Mouse (Mus musculus) midbrain, embryonic 11.5 days (tissue): ENCODE measurements around the gene Dexi. TPM values are rescaled to one million over a fixed set of nuclear protein-coding genes. Genes with fewer than 3 reads are reported as not detected.

Experiments used
- ATAC-seq: fragments of 200-750 bp; cut with Nextera tagmentation; 2 replicates; pipeline ENCODE4 v1.8.0; 2017; ENCODE audit warnings: moderate TSS enrichment, moderate library complexity; ENCODE audit not compliant: low FRiP score
- DNase-seq: peaks from one replicate; pipeline ENCODE4 v3.0.0; 2015; ENCODE audit warnings: low spot score; ENCODE audit errors: missing footprints
- H3K27ac ChIP-seq: fragments of 300-500 bp; sonication (generic); 2 replicates; pipeline ENCODE4 v1.5.1; 2014; ENCODE audit warnings: low read depth, low read length
- H3K27me3 ChIP-seq: fragments of 300-500 bp; sonication (generic); 2 replicates; pipeline ENCODE4 v1.6.1; 2014; ENCODE audit warnings: mild to moderate bottlenecking, low read length, moderate library complexity, mixed read lengths; ENCODE audit not compliant: control insufficient read depth, insufficient read depth
- H3K36me3 ChIP-seq: fragments of 300-500 bp; sonication (generic); 2 replicates; pipeline ENCODE4 v1.6.1; 2014; ENCODE audit warnings: mild to moderate bottlenecking, low read length, moderate library complexity, mixed read lengths; ENCODE audit not compliant: control insufficient read depth, insufficient read depth
- H3K4me1 ChIP-seq: fragments of 300-500 bp; sonication (generic); 2 replicates; pipeline ENCODE4 v1.6.1; 2014; ENCODE audit warnings: low read length; ENCODE audit not compliant: control insufficient read depth, insufficient read depth
- H3K4me2 ChIP-seq: fragments of 300-500 bp; sonication (generic); 2 replicates; pipeline ENCODE4 v1.6.1; 2014; ENCODE audit warnings: mild to moderate bottlenecking, moderate library complexity
- H3K4me3 ChIP-seq: fragments of 300-500 bp; sonication (generic); 2 replicates; pipeline ENCODE4 v1.5.1; 2014; ENCODE audit warnings: low read depth, low read length
- H3K9ac ChIP-seq: fragments of 300-500 bp; sonication (generic); 2 replicates; pipeline ENCODE4 v1.6.1; 2014; ENCODE audit warnings: low read length
- H3K9me3 ChIP-seq: fragments of 300-500 bp; sonication (generic); 2 replicates; pipeline ENCODE4 v1.6.1; 2016; ENCODE audit warnings: low read length; ENCODE audit not compliant: control insufficient read depth
- WGBS: fragments of 180-500 bp; shearing (Covaris S2); extraction: QIAGEN DNeasy Blood & Tissue Kit; methylation state at CpG from one replicate; pipeline ENCODE4 v1.1.7; 2014; 5-methylcytosine and 5-hydroxymethylcytosine counted together
- polyA plus RNA-seq: library from polyadenylated mRNA; unstranded; fragments of >200 nt; fragmentation: Nextera tagmentation; extraction: Ambion mirVana; gene quantifications from 2 replicates; pipeline ENCODE4 v1.2.1, GENCODE M21; 2014

Dexi gene
- polyA plus RNA-seq, 1 experiment from 2014 or later: 27.3 TPM

- ATAC-seq: no peak
These were observed 55.9 kb downstream of the Dexi start for GRCm38 (mm10) chr16:10486993-10487392.

GRCm38 (mm10) chr16:10482343-10482742, 60.5 kb downstream of the Dexi start:
- ATAC-seq (no peak), DNase-seq (no peak)
- Histone ChIP-seq H3K27me3 (no peaks in the 10 kb centered on the region), H3K4me3 (no peak overlapping the region), H3K36me3 (no peaks in the 10 kb centered on the region), H3K27ac (no peak overlapping the region), H3K9me3 (no peaks in the 10 kb centered on the region), H3K4me2 (no peak overlapping the region), H3K4me1 (no peaks in the 10 kb centered on the region), H3K9ac (no peak overlapping the region)
- 74% methylated on average over 4 of the region's 4 CpGs for WGBS

More at GRCm38 (mm10) chr16:10486993-10487392, 55.9 kb downstream of the Dexi start:
- H3K36me3 ChIP-seq: no peaks in the 10 kb centered on the region
- H3K9me3 ChIP-seq: no peaks in the 10 kb centered on the region
- H3K9ac ChIP-seq: no peak overlapping the region
- 0 out of 2 replicates have a peak, but pooled peaks cover 3% of the 10 kb centered on the region for H3K4me1 ChIP-seq
- H3K4me2 ChIP-seq: no peak overlapping the region
- no peak overlapping the region for H3K27ac ChIP-seq
- H3K27me3 ChIP-seq: no peaks in the 10 kb centered on the region
- H3K4me3 ChIP-seq: no peak overlapping the region
- WGBS: 72% methylated on average over 3 of the region's 3 CpGs
- no peak for DNase-seq

- Histone ChIP-seq H3K4me1 (no peaks in the 10 kb centered on the region), H3K27me3 (no peaks in the 10 kb centered on the region), H3K9me3 (no peaks in the 10 kb centered on the region), H3K36me3 (no peaks in the 10 kb centered on the region), H3K4me2 (no peak within 1 kb of the TSS), H3K27ac (no peak within 1 kb of the TSS), H3K4me3 (no peak within 1 kb of the TSS), H3K9ac (no peak within 1 kb of the TSS)
- 82% methylated on average over 5 of the region's 5 CpGs for WGBS
- ATAC-seq (no peak), DNase-seq (no peak)
These were observed 63.0 kb downstream of the Dexi start, which contains the start of gene Ciita for GRCm38 (mm10) chr16:10479857-10480256. Gene Ciita, plus strand, starts transcription at chr16:10480059.

- H3K9me3 ChIP-seq: no peaks in the 10 kb centered on the region
- DNase-seq (no peak), ATAC-seq (no peak)
- no peaks in the 10 kb centered on the region for H3K4me1 ChIP-seq
- H3K27ac ChIP-seq: no peak overlapping the region
- H3K36me3 ChIP-seq: no peaks in the 10 kb centered on the region
- no peaks in the 10 kb centered on the region for H3K27me3 ChIP-seq
- WGBS: 78% methylated on average over 2 of the region's 2 CpGs
- no peak overlapping the region for H3K9ac ChIP-seq
- no peak overlapping the region for H3K4me3 ChIP-seq
- no peak overlapping the region for H3K4me2 ChIP-seq
These were observed 66.9 kb downstream of the Dexi start for GRCm38 (mm10) chr16:10475919-10476318.

GRCm38 (mm10) chr16:10474956-10475355, 67.9 kb downstream of the Dexi start:
- ATAC-seq (no peak), DNase-seq (no peak)
- H3K9me3 ChIP-seq: no peaks in the 10 kb centered on the region
- H3K4me3 ChIP-seq: no peak overlapping the region
- H3K9ac ChIP-seq: no peak overlapping the region
- 67% methylated on average over 3 of the region's 3 CpGs for WGBS
- no peaks in the 10 kb centered on the region for H3K4me1 ChIP-seq
- H3K4me2 ChIP-seq: no peak overlapping the region
- H3K27ac ChIP-seq: no peak overlapping the region
- H3K36me3 ChIP-seq: no peaks in the 10 kb centered on the region
- no peaks in the 10 kb centered on the region for H3K27me3 ChIP-seq

GRCm38 (mm10) chr16:10471950-10472349, 70.9 kb downstream of the Dexi start:
- 93% methylated on average over 3 of the region's 3 CpGs for WGBS

GRCm38 (mm10) chr16:10468201-10468600, 74.7 kb downstream of the Dexi start:
- ATAC-seq (no peak), DNase-seq (no peak)
- H3K4me2 ChIP-seq: no peak overlapping the region
- no peaks in the 10 kb centered on the region for H3K4me1 ChIP-seq
- no peaks in the 10 kb centered on the region for H3K9me3 ChIP-seq
- H3K27ac ChIP-seq: no peak overlapping the region
- no peak overlapping the region for H3K4me3 ChIP-seq
- no peaks in the 10 kb centered on the region for H3K36me3 ChIP-seq
- 68% methylated on average over 1 of the region's 1 CpGs for WGBS
- no peaks in the 10 kb centered on the region for H3K27me3 ChIP-seq
- H3K9ac ChIP-seq: no peak overlapping the region

More at GRCm38 (mm10) chr16:10471950-10472349, 70.9 kb downstream of the Dexi start:
- ATAC-seq (no peak), DNase-seq (no peak)
- Histone ChIP-seq H3K4me2 (no peak overlapping the region), H3K27me3 (no peaks in the 10 kb centered on the region), H3K9ac (no peak overlapping the region), H3K27ac (no peak overlapping the region), H3K4me1 (no peaks in the 10 kb centered on the region), H3K9me3 (no peaks in the 10 kb centered on the region), H3K36me3 (no peaks in the 10 kb centered on the region), H3K4me3 (no peak overlapping the region)

GRCm38 (mm10) chr16:10467391-10468107, 75.3 kb downstream of the Dexi start:
- Histone ChIP-seq H3K27me3 (no peaks in the 10 kb centered on the region), H3K27ac (no peak overlapping the region), H3K36me3 (no peaks in the 10 kb centered on the region), H3K4me2 (no peak overlapping the region), H3K9me3 (no peaks in the 10 kb centered on the region), H3K4me1 (no peaks in the 10 kb centered on the region), H3K4me3 (no peak overlapping the region), H3K9ac (no peak overlapping the region)
- no peak for ATAC-seq
- DNase-seq: no peak
- WGBS: 42% methylated on average over 11 of the region's 11 CpGs

- H3K27me3 ChIP-seq: no peaks in the 10 kb centered on the region
- H3K9ac ChIP-seq: no peak overlapping the region
- no peaks in the 10 kb centered on the region for H3K4me1 ChIP-seq
- no peaks in the 10 kb centered on the region for H3K9me3 ChIP-seq
- ATAC-seq (no peak), DNase-seq (no peak)
- H3K27ac ChIP-seq: no peak overlapping the region
- 38% methylated on average over 4 of the region's 4 CpGs for WGBS
- H3K4me3 ChIP-seq: no peak overlapping the region
- H3K4me2 ChIP-seq: no peak overlapping the region
- no peaks in the 10 kb centered on the region for H3K36me3 ChIP-seq
These were observed 77.7 kb downstream of the Dexi start for GRCm38 (mm10) chr16:10465011-10465681.
